ENCODE assay signal across 10 mouse cellular contexts in genomic region chr14:29721488-29722385, GRCm38 (mm10). TPM values are rescaled to one million over a fixed set of nuclear protein-coding genes. Genes with fewer than 3 reads are reported as not detected.
DNase-seq lines count a peak whose midpoint lies in the region; ATAC-seq and TF ChIP-seq lines count a peak whose summit lies in the region.
"Had no signal": no experiment of that assay in that cellular context is flagged by ENCODE, and none has a peak within 500 bp of the region (broad histone marks: within the 10 kb centered on the region; RNA-seq: fewer than 3 reads in every experiment).

TSS of gene Cacna2d3 (minus strand) at chr14:29721864.

- H3K4me3 ChIP-seq in hindbrain, embryonic 11.5 days (ENCODE audit: low read depth, low read length): peak within 1 kb of the TSS; percentile 66
- peak within 1 kb of the TSS; percentile 59 for H3K4me3 ChIP-seq in lung, embryonic 14.5 days (ENCODE audit: low read depth, low read length)

- H3K27me3 ChIP-seq in hindbrain, embryonic 11.5 days (ENCODE audit: control insufficient read depth, insufficient read depth, low read length): peaks cover 51% of the 10 kb centered on the region
- peaks cover 71% of the 10 kb centered on the region for H3K27me3 ChIP-seq in lung, embryonic 14.5 days (ENCODE audit: insufficient read depth, low read length)

- ATAC-seq in hindbrain, embryonic 11.5 days (ENCODE audit: low FRiP score): peak; percentile 78
- ATAC-seq in lung, embryonic 14.5 days (ENCODE audit: insufficient read depth): peak; percentile 81

- no peaks in the 10 kb centered on the region for H3K9me3 ChIP-seq in hindbrain, embryonic 11.5 days (ENCODE audit: control insufficient read depth, low read length)
- no peaks in the 10 kb centered on the region for H3K9me3 ChIP-seq in lung, embryonic 14.5 days (ENCODE audit: low read depth, low read length)

- H3K9ac ChIP-seq in hindbrain, embryonic 11.5 days (ENCODE audit: low read depth, low read length): peak within 1 kb of the TSS; percentile 77
- H3K9ac ChIP-seq in lung, embryonic 14.5 days: peak within 1 kb of the TSS; percentile 51

- DNase-seq in ES-CJ7 (ENCODE audit: low read depth, low spot score) (peak; percentile 47), MN1 (ENCODE audit: low spot score) (no peak)
- peak; percentile 28 for DNase-seq in cerebellum, adult 8-10 months
- DNase-seq in frontal cortex, adult 2 months (ENCODE audit: extremely low spot score in 1 of 2, low spot score in 1 of 2): peak in 1 of 2 experiments; percentile 69
- peak; percentile 79 for DNase-seq in hindbrain, embryonic 11.5 days (ENCODE audit: low spot score)
- DNase-seq in layer of hippocampus, postnatal 10 days (ENCODE audit: low spot score in 2 of 2): peak; percentile 64 to 76
- peak; percentile 69 for DNase-seq in lung, embryonic 14.5 days
- DNase-seq in retina, embryonic 14.5 days (ENCODE audit: low spot score): peak; percentile 68

- no peak for TF ChIP-seq CTCF in lung, embryonic 14.5 days (IDR thresholded peaks at IDR 0.05; ENCODE audit: low read depth)

- peak within 1 kb of the TSS; percentile 99 for H3K4me2 ChIP-seq in hindbrain, embryonic 11.5 days (replicated peaks; ENCODE audit: low read depth, low read length)
- peak within 1 kb of the TSS; percentile 100 for H3K4me2 ChIP-seq in lung, embryonic 14.5 days

- H3K27ac ChIP-seq in hindbrain, embryonic 11.5 days (ENCODE audit: low read depth, low read length): peak within 1 kb of the TSS; percentile 83
- H3K27ac ChIP-seq in lung, embryonic 14.5 days (ENCODE audit: low read depth): no peak within 1 kb of the TSS

- WGBS in hindbrain, embryonic 11.5 days: under 1% methylated on average over 55 of the region's 109 CpGs
- 0% methylated on average over 62 of the region's 109 CpGs for WGBS in lung, embryonic 14.5 days

- H3K36me3 ChIP-seq in hindbrain, embryonic 11.5 days (ENCODE audit: control insufficient read depth, insufficient read depth, low read length): no peaks in the 10 kb centered on the region
- no peaks in the 10 kb centered on the region for H3K36me3 ChIP-seq in lung, embryonic 14.5 days (ENCODE audit: insufficient read depth)

- no peaks in the 10 kb centered on the region for H3K4me1 ChIP-seq in hindbrain, embryonic 11.5 days (replicated peaks; ENCODE audit: control insufficient read depth, insufficient read depth, low read length)
- no peaks in the 10 kb centered on the region; the same call in 1 of the 2 replicates for H3K4me1 ChIP-seq in lung, embryonic 14.5 days (ENCODE audit: insufficient read depth)

RNA-seq across cellular contexts. Expression of gene Cacna2d3, which starts in this region (rescaled TPM):
- polyA plus RNA-seq in frontal cortex, adult 2 months (2012; rRNA removed): 33.8 and 37.5 TPM in 2 replicates
- 18.1 and 20.4 TPM in 2 replicates for polyA plus RNA-seq in hindbrain, embryonic 11.5 days (2014; fragmentation: Nextera tagmentation; extraction: Ambion mirVana)
- total RNA-seq in layer of hippocampus, postnatal 10 days (2021): 100 to 1,000 TPM; 107 to 115 TPM
- polyA plus RNA-seq in lung, embryonic 14.5 days (2014; fragmentation: Nextera tagmentation; extraction: Ambion mirVana): 0.22 and 0.45 TPM in 2 replicates
- total RNA-seq: liver, adult 2 months; MEL had no signal
- polyA plus RNA-seq: liver, adult 2 months had no signal

Comparison
In these comparisons a context has a peak if more than half of its experiments do, and no peak if none do; other contexts are left out.
1. RNA of gene Cacna2d3 (polyA plus RNA-seq): 33.8 to 37.5 TPM in frontal cortex, adult 2 months and 18.1 to 20.4 TPM in hindbrain, embryonic 11.5 days; 0.22 to 0.45 TPM in lung, embryonic 14.5 days; every median in the first group is over 10 times any median in the second.
2. Peak in DNase-seq, ATAC-seq, H3K4me3 ChIP-seq, H3K9ac ChIP-seq and H3K4me2 ChIP-seq in lung, embryonic 14.5 days; RNA of the gene not detected or under 1 TPM.